Mouse (Mus musculus) lung, postnatal 0 days (tissue): ENCODE results near the gene Wipf1. TPM values are rescaled to one million over a fixed set of nuclear protein-coding genes. Genes with fewer than 3 reads are reported as not detected.

Experiments used
- ATAC-seq: fragments of 200-750 bp; cut with Nextera tagmentation; 2 replicates; pipeline ENCODE4 v1.8.0; 2017; ENCODE audit warnings: moderate library complexity
- DNase-seq: peaks from one replicate; pipeline ENCODE4 v3.0.0-alpha.2; 2016; ENCODE audit warnings: low spot score
- H3K27ac ChIP-seq: fragments of 300-500 bp; sonication (generic); 2 replicates; pipeline ENCODE4 v1.5.1; 2014; ENCODE audit warnings: antibody characterized with exemption, mild to moderate bottlenecking, low read length, mixed read lengths
- H3K27me3 ChIP-seq: fragments of 300-500 bp; sonication (generic); replicated peaks from 2 replicates; pipeline ENCODE4 v1.6.1; 2014; ENCODE audit warnings: low read length, mixed read lengths; ENCODE audit not compliant: insufficient read depth
- H3K36me3 ChIP-seq: fragments of 300-500 bp; sonication (generic); 2 replicates; pipeline ENCODE4 v1.6.1; 2014; ENCODE audit warnings: low read length, mixed read lengths; ENCODE audit not compliant: insufficient read depth
- H3K4me1 ChIP-seq: fragments of 300-500 bp; sonication (generic); 2 replicates; pipeline ENCODE4 v1.6.1; 2014; ENCODE audit warnings: antibody characterized with exemption, low read depth, low read length, mixed read lengths; ENCODE audit not compliant: insufficient read depth
- H3K4me2 ChIP-seq: fragments of 300-500 bp; sonication (generic); replicated peaks from 2 replicates; pipeline ENCODE4 v1.6.1; 2014; ENCODE audit warnings: low read depth, mild to moderate bottlenecking, low read length, moderate library complexity, mixed read lengths
- H3K4me3 ChIP-seq: fragments of 300-500 bp; sonication (generic); 2 replicates; pipeline ENCODE4 v1.5.1; 2014; ENCODE audit warnings: low read depth, low read length
- H3K9ac ChIP-seq: fragments of 300-500 bp; sonication (generic); replicated peaks from 2 replicates; pipeline ENCODE4 v1.6.1; 2014; ENCODE audit warnings: low read depth, mild to moderate bottlenecking
- H3K9me3 ChIP-seq: fragments of 300-500 bp; sonication (generic); 2 replicates; pipeline ENCODE4 v1.6.1; 2016; ENCODE audit warnings: low read length, mixed read lengths
- CTCF ChIP-seq: IDR thresholded peaks from 2 replicates; pipeline ENCODE4 v1.5.1; 2016; ENCODE audit warnings: antibody characterized with exemption, mild to moderate bottlenecking
- EP300 ChIP-seq: IDR thresholded peaks from 2 replicates; pipeline ENCODE4 v1.6.1; 2016; ENCODE audit warnings: antibody characterized with exemption, mild to moderate bottlenecking, control low read depth
- WGBS: fragments of 180-500 bp; shearing (Covaris S2); extraction: QIAGEN DNeasy Blood & Tissue Kit; methylation state at CpG from one replicate; pipeline ENCODE4 v1.1.7; 2014; 5-methylcytosine and 5-hydroxymethylcytosine counted together
- polyA plus RNA-seq: library from polyadenylated mRNA; unstranded; fragments of >200 nt; fragmentation: Nextera tagmentation; extraction: Ambion mirVana; gene quantifications from 2 replicates; pipeline ENCODE4 v1.2.1, GENCODE M21; 2015

Gene Wipf1
- polyA plus RNA-seq, 1 experiment from 2014 or later, result 9.5 TPM

GRCm38 (mm10) chr2:73397476-73397875 is 132.1 kb downstream of the Wipf1 start:
- ATAC-seq, result no peak
- Histone ChIP-seq H3K27ac (no peak overlapping the region), H3K27me3 (no peaks in the 10 kb centered on the region), H3K9me3 (no peaks in the 10 kb centered on the region), H3K36me3 (no peaks in the 10 kb centered on the region), H3K4me2 (no peak overlapping the region), H3K4me3 (no peak overlapping the region), H3K9ac (no peak overlapping the region), H3K4me1 (no peaks in the 10 kb centered on the region)
- no peak for DNase-seq
- 87% methylated on average over 2 of the region's 2 CpGs for WGBS
- TF ChIP-seq CTCF (no peak), EP300 (no peak)

- DNase-seq (peak; percentile 29), ATAC-seq (no peak)
- 73% methylated on average over 3 of the region's 3 CpGs for WGBS
Measured at GRCm38 (mm10) chr2:73396828-73397325, 132.7 kb downstream of the Wipf1 start.

GRCm38 (mm10) chr2:73395516-73395915 is 134.0 kb downstream of the Wipf1 start:
- H3K9ac ChIP-seq, result no peak overlapping the region
- peak; percentile 25 for ATAC-seq
- H3K27me3 ChIP-seq, result no peaks in the 10 kb centered on the region
- TF ChIP-seq EP300 (no peak), CTCF (no peak)
- no peak overlapping the region for H3K4me2 ChIP-seq
- peak overlapping the region; percentile 2; the same call in 1 of the 2 replicates for H3K27ac ChIP-seq
- DNase-seq, result peak; percentile 48
- no peaks in the 10 kb centered on the region for H3K4me1 ChIP-seq
- no peak overlapping the region for H3K4me3 ChIP-seq
- H3K36me3 ChIP-seq, result no peaks in the 10 kb centered on the region
- 53% methylated on average over 8 of the region's 8 CpGs for WGBS
- H3K9me3 ChIP-seq, result no peaks in the 10 kb centered on the region

More at GRCm38 (mm10) chr2:73396828-73397325, 132.7 kb downstream of the Wipf1 start:
- Histone ChIP-seq H3K4me3 (no peak overlapping the region), H3K27me3 (no peaks in the 10 kb centered on the region), H3K4me2 (no peak overlapping the region), H3K27ac (no peak overlapping the region), H3K9ac (no peak overlapping the region), H3K4me1 (no peaks in the 10 kb centered on the region), H3K36me3 (no peaks in the 10 kb centered on the region), H3K9me3 (no peaks in the 10 kb centered on the region)
- TF ChIP-seq CTCF (no peak), EP300 (no peak)

GRCm38 (mm10) chr2:73394476-73394875 is 135.1 kb downstream of the Wipf1 start:
- no peak overlapping the region for H3K4me2 ChIP-seq
- no peak for ATAC-seq
- no peaks in the 10 kb centered on the region for H3K36me3 ChIP-seq
- H3K9me3 ChIP-seq, result no peaks in the 10 kb centered on the region
- H3K4me1 ChIP-seq, result no peaks in the 10 kb centered on the region
- WGBS, result 82% methylated on average over 3 of the region's 3 CpGs
- no peak overlapping the region for H3K9ac ChIP-seq
- no peak overlapping the region for H3K4me3 ChIP-seq
- no peaks in the 10 kb centered on the region for H3K27me3 ChIP-seq
- TF ChIP-seq EP300 (no peak), CTCF (no peak)
- DNase-seq, result no peak
- H3K27ac ChIP-seq, result no peak overlapping the region

GRCm38 (mm10) chr2:73392772-73393171 is 136.8 kb downstream of the Wipf1 start:
- Histone ChIP-seq H3K9ac (no peak overlapping the region), H3K27ac (no peak overlapping the region), H3K4me1 (no peaks in the 10 kb centered on the region), H3K36me3 (no peaks in the 10 kb centered on the region), H3K4me2 (no peak overlapping the region), H3K9me3 (no peaks in the 10 kb centered on the region), H3K27me3 (no peaks in the 10 kb centered on the region), H3K4me3 (no peak overlapping the region)
- DNase-seq, result no peak
- no peak for ATAC-seq
- TF ChIP-seq EP300 (no peak), CTCF (no peak)
- WGBS, result 79% methylated on average over 2 of the region's 2 CpGs

- no peak overlapping the region for H3K4me3 ChIP-seq
- no peak for ATAC-seq
- TF ChIP-seq CTCF (no peak), EP300 (no peak)
- H3K9me3 ChIP-seq, result no peaks in the 10 kb centered on the region
- H3K9ac ChIP-seq, result no peak overlapping the region
- no peak overlapping the region for H3K4me2 ChIP-seq
- H3K4me1 ChIP-seq, result no peaks in the 10 kb centered on the region
- no peaks in the 10 kb centered on the region for H3K27me3 ChIP-seq
- DNase-seq, result no peak
- H3K36me3 ChIP-seq, result no peaks in the 10 kb centered on the region
- 87% methylated on average over 3 of the region's 3 CpGs for WGBS
- H3K27ac ChIP-seq, result no peak overlapping the region
Measured at GRCm38 (mm10) chr2:73389951-73390350, 139.6 kb downstream of the Wipf1 start.

- 86% methylated on average over 1 of the region's 1 CpGs for WGBS
- DNase-seq (no peak), ATAC-seq (no peak)
- Histone ChIP-seq H3K4me1 (no peaks in the 10 kb centered on the region), H3K36me3 (no peaks in the 10 kb centered on the region), H3K27ac (no peak overlapping the region), H3K27me3 (no peaks in the 10 kb centered on the region), H3K9ac (no peak overlapping the region), H3K4me3 (no peak overlapping the region), H3K9me3 (no peaks in the 10 kb centered on the region), H3K4me2 (no peak overlapping the region)
- TF ChIP-seq CTCF (no peak), EP300 (no peak)
Measured at GRCm38 (mm10) chr2:73387806-73388205, 141.7 kb downstream of the Wipf1 start.
